Mouse (Mus musculus) layer of hippocampus, postnatal 14 days (tissue): ENCODE results near the gene Tcl1b2. TPM values are rescaled to one million over a fixed set of nuclear protein-coding genes. Genes with fewer than 3 reads are reported as not detected.
"Not testable (repeated sequence)": the region's sequence is repeated elsewhere in the genome, so short reads cannot be mapped to it uniquely, and the experiment has no call there.

ENCODE experiments used
- DNase-seq, 2 experiments: peaks; one replicate each; pipeline ENCODE4 v3.0.0; 2021 to 2022; ENCODE audit warnings: low spot score in 2 of 2, mixed read lengths in 1 of 2
- total RNA-seq, 2 experiments: library from RNA; stranded (reverse); gene quantifications; 2 replicates each; pipeline ENCODE4 v1.2.3; 2021

The Tcl1b2 gene
- total RNA-seq, 2 experiments from 2014 or later, result not detected

DNA sequence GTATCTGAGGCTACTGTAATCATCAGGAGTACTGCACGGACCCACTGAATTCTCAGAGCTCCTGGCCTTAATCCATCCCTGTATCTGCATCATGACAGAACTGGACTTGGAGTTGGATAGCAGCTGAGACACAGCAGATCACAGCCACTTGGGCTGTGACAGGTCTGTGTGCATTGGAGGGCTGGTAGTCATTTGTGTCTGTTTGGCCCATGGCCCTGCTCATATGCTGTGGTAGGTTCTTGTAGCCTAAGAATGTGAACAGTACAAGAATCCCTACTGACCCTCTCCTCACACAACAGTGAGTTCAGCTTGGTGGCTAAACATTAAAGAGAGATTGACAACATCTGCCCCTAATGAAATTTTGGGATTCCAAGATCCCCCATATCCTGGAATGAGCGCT lies 27.6 kb downstream of the Tcl1b2 start:
- no peak for DNase-seq

DNA sequence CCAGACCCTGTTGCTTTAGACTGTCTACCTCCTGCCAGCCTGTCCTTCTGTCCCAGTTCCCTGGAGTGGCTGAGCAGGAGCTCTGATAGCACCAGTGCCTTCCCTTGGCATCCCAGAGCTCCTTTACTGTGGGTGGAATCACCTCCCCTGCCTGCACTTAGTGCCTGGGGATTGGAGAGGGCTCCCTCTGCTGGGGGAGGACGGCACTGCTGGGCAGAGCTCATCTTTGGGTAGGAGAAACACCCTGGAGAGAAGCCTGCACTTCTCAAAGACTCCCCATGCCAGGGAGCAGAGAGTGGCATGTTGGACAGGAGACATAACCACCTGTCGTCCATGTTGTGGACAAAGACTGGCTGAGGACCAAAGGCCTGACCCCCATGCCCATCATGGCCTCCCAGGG lies 28.5 kb downstream of the Tcl1b2 start:
- peak; percentile 11 to 29 for DNase-seq

- not testable (repeated sequence) for DNase-seq
Observed at GRCm38 (mm10) chr12:105176044-105176443, 30.2 kb downstream of the Tcl1b2 start, which contains the start of gene Tcl1b5. Gene Tcl1b5, plus strand, starts transcription at chr12:105176344.

DNA sequence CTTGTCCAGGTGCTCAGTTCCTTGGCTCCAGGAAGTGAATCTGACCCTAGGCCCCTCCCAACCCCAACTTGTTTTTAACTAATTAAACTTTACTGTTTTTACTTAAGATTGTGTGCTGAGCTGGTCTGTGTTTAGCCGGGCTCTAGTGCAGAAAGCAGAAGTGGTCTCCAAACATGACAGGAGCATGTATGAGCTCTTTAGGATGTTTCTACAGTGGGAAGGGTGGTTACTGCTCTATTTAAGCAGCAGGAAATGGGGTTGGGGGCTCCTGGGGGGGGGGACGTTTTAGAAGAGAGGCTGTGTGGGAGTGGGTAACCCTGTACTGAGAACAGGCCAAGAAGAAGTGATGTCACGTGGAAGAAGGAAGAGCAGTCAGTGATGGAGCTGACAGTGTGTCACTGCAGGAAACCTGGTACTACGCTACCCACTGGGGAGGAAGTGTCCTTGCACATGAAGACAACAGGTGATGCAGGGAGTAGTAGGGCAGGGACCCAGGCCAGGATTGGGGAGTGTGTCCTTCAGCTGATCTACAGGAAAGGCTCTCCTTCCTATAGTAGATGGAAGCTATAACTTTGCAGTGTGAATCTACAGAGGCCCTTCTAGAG lies 35.3 kb downstream of the Tcl1b2 start:
- DNase-seq, result not testable (repeated sequence)

GRCm38 (mm10) chr12:105188980-105189379 lies 43.2 kb downstream of the Tcl1b2 start:
- DNase-seq, result not testable (repeated sequence)

DNA sequence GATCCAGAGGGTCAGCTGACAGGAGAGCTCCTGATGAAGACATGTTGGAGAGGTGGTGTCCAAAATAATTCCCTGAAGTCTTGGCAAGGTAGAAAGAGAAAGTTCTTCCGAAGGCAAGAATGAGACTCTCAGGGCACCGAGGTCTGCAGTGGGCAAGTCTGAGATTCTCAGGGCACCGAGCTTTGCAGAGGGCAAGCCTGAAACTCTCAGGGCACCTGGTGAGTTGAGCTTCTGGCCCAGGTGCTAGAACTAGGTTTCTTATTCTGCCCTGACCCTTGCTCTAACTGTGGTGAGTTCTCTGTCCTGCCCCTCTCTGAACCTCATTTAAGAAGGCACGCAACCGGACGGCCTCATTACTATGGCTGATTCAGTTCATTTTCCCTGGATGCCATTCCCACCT lies 44.9 kb downstream of the Tcl1b2 start, which contains the start of gene Tcl1b3:
TSS of gene Tcl1b3 (plus strand) at position 301 of the 400 bp plus-strand sequence.
- DNase-seq, result not testable (repeated sequence)

- DNase-seq, result not testable (repeated sequence)
Observed at GRCm38 (mm10) chr12:105199684-105200497, 54.1 kb downstream of the Tcl1b2 start.

- DNase-seq, result not testable (repeated sequence)
Observed at GRCm38 (mm10) chr12:105201657-105202056, 55.8 kb downstream of the Tcl1b2 start, which contains the start of gene Tcl1b4. Gene Tcl1b4, plus strand, starts transcription at chr12:105201957.

Other genes starting within 250 kb of the Tcl1b2 start
- 1 to 10 TPM; 1.2 to 2.1 TPM for gene Syne3, start 136.2 kb upstream of the Tcl1b2 start, total RNA-seq
- 10 to 100 TPM; 57.1 to 65.6 TPM for gene Glrx5, start 113.3 kb upstream of the Tcl1b2 start, total RNA-seq
- not detected for gene Tcl1b1, start 13.7 kb downstream of the Tcl1b2 start, total RNA-seq
- gene Tcl1b5, start 30.3 kb downstream of the Tcl1b2 start, total RNA-seq, result not detected
- gene Tcl1b3, start 45.0 kb downstream of the Tcl1b2 start, total RNA-seq, result not detected
- not detected for gene Tcl1b4, start 55.9 kb downstream of the Tcl1b2 start, total RNA-seq
- not detected for gene Tcl1, start 76.8 kb downstream of the Tcl1b2 start, total RNA-seq
- gene Tunar, start 187.9 kb downstream of the Tcl1b2 start, total RNA-seq, result 10 to 100 TPM; 22.3 to 24.2 TPM